Mouse (Mus musculus): ENCODE results near the gene Msrb3. TPM values are rescaled to one million over a fixed set of nuclear protein-coding genes. Genes with fewer than 3 reads are reported as not detected.

Msrb3 gene
- polyA plus RNA-seq, 1 experiment from 2014 or later: 12.2 TPM

- H3K4me1 ChIP-seq: peaks cover 67% of the 10 kb centered on the region
- H3K27me3 ChIP-seq: peaks cover 4% of the 10 kb centered on the region; the same call in 1 of the 2 replicates
- H3K4me2 ChIP-seq (replicated peaks): no peak overlapping the region
- H3K9me3 ChIP-seq: no peaks in the 10 kb centered on the region
- H3K27ac ChIP-seq: no peak overlapping the region
- H3K9ac ChIP-seq: no peak overlapping the region
- WGBS: 28% methylated on average over 12 of the region's 12 CpGs
- no peak for ATAC-seq (ENCODE audit: low FRiP score, low read depth)
- H3K36me3 ChIP-seq: no peaks in the 10 kb centered on the region; the same call in 1 of the 2 replicates
- no peak overlapping the region for H3K4me3 ChIP-seq
Observed at GRCm38 (mm10) chr10:120874261-120874660, 24.6 kb downstream of the Msrb3 start.

GRCm38 (mm10) chr10:120873646-120874201 lies 25.2 kb downstream of the Msrb3 start:
- ATAC-seq (ENCODE audit: low FRiP score, low read depth): no peak
- H3K4me1 ChIP-seq: peaks cover 70% of the 10 kb centered on the region
- H3K4me3 ChIP-seq: no peak overlapping the region

GRCm38 (mm10) chr10:120872483-120872862 lies 26.4 kb downstream of the Msrb3 start:
- WGBS: under 1% methylated on average over 13 of the region's 13 CpGs
- peak; percentile 83 for ATAC-seq (ENCODE audit: low FRiP score, low read depth)
- Histone ChIP-seq H3K4me1 (peaks cover 70% of the 10 kb centered on the region), H3K4me3 (peak overlapping the region; percentile 22), H3K9me3 (no peaks in the 10 kb centered on the region), H3K36me3 (no peaks in the 10 kb centered on the region; the same call in 1 of the 2 replicates), H3K27me3 (peaks cover 4% of the 10 kb centered on the region; the same call in 1 of the 2 replicates), H3K9ac (no peak overlapping the region), H3K4me2 (replicated peaks) (peak overlapping the region; percentile 60), H3K27ac (peak overlapping the region; percentile 28; the same call in 1 of the 2 replicates)

More at GRCm38 (mm10) chr10:120873646-120874201, 25.2 kb downstream of the Msrb3 start:
- WGBS: 22% methylated on average over 8 of the region's 8 CpGs
- H3K9ac ChIP-seq: no peak overlapping the region
- peaks cover 4% of the 10 kb centered on the region; the same call in 1 of the 2 replicates for H3K27me3 ChIP-seq
- 0 out of 2 replicates have a peak overlapping the region, but pooled peaks have one; percentile 5 for H3K4me2 ChIP-seq (replicated peaks)
- H3K27ac ChIP-seq: no peak overlapping the region
- H3K9me3 ChIP-seq: no peaks in the 10 kb centered on the region
- no peaks in the 10 kb centered on the region; the same call in 1 of the 2 replicates for H3K36me3 ChIP-seq

GRCm38 (mm10) chr10:120871630-120872482 lies 27.0 kb downstream of the Msrb3 start:
- peak overlapping the region; percentile 44; the same call in 1 of the 2 replicates for H3K27ac ChIP-seq
- H3K9ac ChIP-seq: no peak overlapping the region
- H3K4me2 ChIP-seq (replicated peaks): peak overlapping the region; percentile 60
- ATAC-seq (ENCODE audit: low FRiP score, low read depth): peak; percentile 71; the same call in 1 of the 2 replicates
- peaks cover 4% of the 10 kb centered on the region; the same call in 1 of the 2 replicates for H3K27me3 ChIP-seq
- WGBS: 22% methylated on average over 22 of the region's 22 CpGs
- H3K9me3 ChIP-seq: no peaks in the 10 kb centered on the region
- peaks cover 69% of the 10 kb centered on the region for H3K4me1 ChIP-seq
- H3K4me3 ChIP-seq: peak overlapping the region; percentile 22
- H3K36me3 ChIP-seq: no peaks in the 10 kb centered on the region; the same call in 1 of the 2 replicates

GRCm38 (mm10) chr10:120871096-120871495 lies 27.8 kb downstream of the Msrb3 start:
- Histone ChIP-seq H3K27ac (no peak overlapping the region), H3K36me3 (no peaks in the 10 kb centered on the region; the same call in 1 of the 2 replicates), H3K4me1 (peaks cover 64% of the 10 kb centered on the region), H3K27me3 (peaks cover 4% of the 10 kb centered on the region; the same call in 1 of the 2 replicates), H3K9ac (no peak overlapping the region), H3K4me3 (no peak overlapping the region), H3K4me2 (replicated peaks) (no peak overlapping the region), H3K9me3 (no peaks in the 10 kb centered on the region)
- ATAC-seq (ENCODE audit: low FRiP score, low read depth): no peak
- WGBS: 60% methylated on average over 14 of the region's 14 CpGs

GRCm38 (mm10) chr10:120869241-120869775 lies 29.6 kb downstream of the Msrb3 start:
- H3K4me3 ChIP-seq: no peak overlapping the region
- no peak overlapping the region for H3K4me2 ChIP-seq (replicated peaks)
- H3K27ac ChIP-seq: no peak overlapping the region
- H3K9ac ChIP-seq: no peak overlapping the region
- ATAC-seq (ENCODE audit: low FRiP score, low read depth): no peak
- no peaks in the 10 kb centered on the region; the same call in 1 of the 2 replicates for H3K36me3 ChIP-seq
- H3K9me3 ChIP-seq: no peaks in the 10 kb centered on the region
- WGBS: 82% methylated on average over 22 of the region's 22 CpGs
- peaks cover 57% of the 10 kb centered on the region for H3K4me1 ChIP-seq
- peaks cover 4% of the 10 kb centered on the region; the same call in 1 of the 2 replicates for H3K27me3 ChIP-seq

- Histone ChIP-seq H3K36me3 (peaks cover 5% of the 10 kb centered on the region), H3K27ac (no peak overlapping the region; the same call in 1 of the 2 replicates), H3K9me3 (no peaks in the 10 kb centered on the region), H3K4me2 (replicated peaks) (peak overlapping the region; percentile 35; the same call in 1 of the 2 replicates), H3K4me1 (peaks cover 33% of the 10 kb centered on the region), H3K4me3 (no peak overlapping the region), H3K9ac (no peak overlapping the region), H3K27me3 (no peaks in the 10 kb centered on the region)
- peak; percentile 77 for ATAC-seq (ENCODE audit: low FRiP score, low read depth)
- WGBS: 8% methylated on average over 9 of the region's 9 CpGs
Observed at GRCm38 (mm10) chr10:120864446-120864845, 34.5 kb downstream of the Msrb3 start.

- Histone ChIP-seq H3K9me3 (no peaks in the 10 kb centered on the region), H3K9ac (no peak overlapping the region), H3K4me2 (replicated peaks) (no peak overlapping the region), H3K4me3 (no peak overlapping the region), H3K4me1 (peaks cover 47% of the 10 kb centered on the region), H3K36me3 (peaks cover 5% of the 10 kb centered on the region), H3K27me3 (no peaks in the 10 kb centered on the region), H3K27ac (no peak overlapping the region)
- WGBS: 93% methylated on average over 12 of the region's 12 CpGs
- ATAC-seq (ENCODE audit: low FRiP score, low read depth): no peak
Observed at GRCm38 (mm10) chr10:120861674-120862073, 37.2 kb downstream of the Msrb3 start.

GRCm38 (mm10) chr10:120861194-120861593 lies 37.7 kb downstream of the Msrb3 start:
- Histone ChIP-seq H3K4me3 (no peak overlapping the region), H3K9ac (no peak overlapping the region), H3K4me1 (peaks cover 46% of the 10 kb centered on the region), H3K27ac (no peak overlapping the region), H3K4me2 (replicated peaks) (no peak overlapping the region), H3K36me3 (peaks cover 5% of the 10 kb centered on the region), H3K9me3 (no peaks in the 10 kb centered on the region), H3K27me3 (no peaks in the 10 kb centered on the region)
- no peak for ATAC-seq (ENCODE audit: low FRiP score, low read depth)
- 76% methylated on average over 3 of the region's 3 CpGs for WGBS

GRCm38 (mm10) chr10:120857531-120858001 lies 41.3 kb downstream of the Msrb3 start:
- peak; percentile 52 for ATAC-seq (ENCODE audit: low FRiP score, low read depth)
- Histone ChIP-seq H3K36me3 (peaks cover 5% of the 10 kb centered on the region), H3K4me1 (peaks cover 64% of the 10 kb centered on the region), H3K4me3 (peak overlapping the region; percentile 18), H3K27me3 (no peaks in the 10 kb centered on the region), H3K4me2 (replicated peaks) (peak overlapping the region; percentile 49), H3K9ac (no peak overlapping the region), H3K27ac (peak overlapping the region; percentile 70; the same call in 1 of the 2 replicates), H3K9me3 (no peaks in the 10 kb centered on the region)
- 39% methylated on average over 13 of the region's 13 CpGs for WGBS

GRCm38 (mm10) chr10:120854329-120854728 lies 44.6 kb downstream of the Msrb3 start:
- Histone ChIP-seq H3K4me1 (peaks cover 80% of the 10 kb centered on the region), H3K4me2 (replicated peaks) (no peak overlapping the region), H3K36me3 (no peaks in the 10 kb centered on the region), H3K4me3 (no peak overlapping the region), H3K9ac (no peak overlapping the region), H3K27me3 (no peaks in the 10 kb centered on the region), H3K27ac (peak overlapping the region; percentile 1; the same call in 1 of the 2 replicates), H3K9me3 (no peaks in the 10 kb centered on the region)
- WGBS: 38% methylated on average over 10 of the region's 10 CpGs
- no peak for ATAC-seq (ENCODE audit: low FRiP score, low read depth)
